Mouse (Mus musculus): ENCODE results near the gene Necab3.

- TF ChIP-seq POLR2A (IDR thresholded peaks at IDR 0.05; ENCODE audit: insufficient read depth, low read length) (no peak), CTCF (IDR thresholded peaks at IDR 0.05; ENCODE audit: low read depth, low read length) (no peak)
Observed at GRCm38 (mm10) chr2:154603007-154603637, 44.4 kb upstream of the Necab3 start.
